Mouse (Mus musculus) ES-E14 (cell line): ENCODE results near the gene Fcgr1. TPM values are rescaled to one million over a fixed set of nuclear protein-coding genes. Genes with fewer than 3 reads are reported as not detected.

ENCODE experiments used
- DNase-seq: peaks from one replicate; pipeline ENCODE4 v3.0.0-alpha.2; 2013; ENCODE audit warnings: low read depth, low spot score
- H3K27ac ChIP-seq: 2 replicates; pipeline ENCODE4 v1.5.1; 2012; ENCODE audit warnings: low read depth, mild to moderate bottlenecking, low read length, moderate library complexity, mixed read lengths; ENCODE audit not compliant: poor library complexity, insufficient read depth, severe bottlenecking
- H3K36me3 ChIP-seq: 2 replicates; pipeline ENCODE4 v1.6.1; 2012; ENCODE audit warnings: mild to moderate bottlenecking, low read length, moderate library complexity, mixed read lengths; ENCODE audit not compliant: control insufficient read depth, poor library complexity, insufficient read depth, severe bottlenecking
- H3K4me1 ChIP-seq, 2 experiments: fragments of 150-350 bp in 1 of 2; sonication (generic) in 1 of 2; 2 replicates each; pipeline ENCODE4 v1.6.1; 2012; ENCODE audit warnings: low read length in 2 of 2, mild to moderate bottlenecking in 1 of 2, mixed read lengths in 1 of 2; ENCODE audit not compliant: control insufficient read depth in 2 of 2, insufficient read depth in 2 of 2, poor library complexity in 1 of 2
- H3K4me3 ChIP-seq, 2 experiments: fragments of 150-350 bp in 1 of 2; sonication (generic) in 1 of 2; 2 replicates each; pipeline ENCODE4 v1.5.1; 2012; ENCODE audit warnings: low read length in 2 of 2, low read depth in 1 of 2, mild to moderate bottlenecking in 1 of 2, mixed read lengths in 1 of 2; ENCODE audit not compliant: insufficient read depth in 1 of 2, poor library complexity in 1 of 2, severe bottlenecking in 1 of 2
- H3K9ac ChIP-seq: 2 replicates; pipeline ENCODE4 v1.6.1; 2012; ENCODE audit warnings: low read depth, mild to moderate bottlenecking, low read length, mixed read lengths; ENCODE audit not compliant: poor library complexity, insufficient read depth, severe bottlenecking
- H3K9me3 ChIP-seq: fragments of 150-350 bp; sonication (generic); 2 replicates; pipeline ENCODE4 v1.6.1; 2012; ENCODE audit warnings: low read depth, mild to moderate bottlenecking, low read length; ENCODE audit not compliant: control insufficient read depth, insufficient read depth
- CHD2 ChIP-seq: IDR thresholded peaks from 2 replicates; pipeline ENCODE4 v1.6.1; 2014; ENCODE audit warnings: mild to moderate bottlenecking, low read depth, low read length, inconsistent platforms
- HCFC1 ChIP-seq: IDR thresholded peaks from 2 replicates; pipeline ENCODE4 v1.6.1; 2012; ENCODE audit warnings: low read length, inconsistent platforms, borderline replicate concordance; ENCODE audit not compliant: insufficient read depth
- MAFK ChIP-seq: IDR thresholded peaks from 2 replicates; pipeline ENCODE4 v1.6.1; 2014; ENCODE audit warnings: mild to moderate bottlenecking, low read depth, low read length, inconsistent platforms; ENCODE audit not compliant: insufficient read depth
- ZC3H11A ChIP-seq: IDR thresholded peaks from 2 replicates; pipeline ENCODE4 v1.6.1; 2012; ENCODE audit warnings: low read depth, mild to moderate bottlenecking, inconsistent platforms, low read length, borderline replicate concordance
- ZNF384 ChIP-seq: IDR thresholded peaks from 2 replicates; pipeline ENCODE4 v1.6.1; 2012; ENCODE audit warnings: low read depth, low read length, inconsistent platforms
- in situ Hi-C, 2 experiments: fragments of 600-800 bp; cut with MboI; formaldehyde crosslinking; loops; one replicate each; pipeline ENCODE4 v1.15.1; 2025; ENCODE audit warnings: low sequenced_read_pairs in 2 of 2, inconsistent platforms in 1 of 2; ENCODE audit not compliant: unreplicated experiment in 2 of 2
- total RNA-seq: library from RNA; depleted of rRNA; stranded (reverse); fragments of 300-350 nt; gene quantifications from 2 replicates; pipeline ENCODE4 v1.2.3, GENCODE M21; 2012

Fcgr1 gene
- total RNA-seq, 1 experiment, result not detected

DNA sequence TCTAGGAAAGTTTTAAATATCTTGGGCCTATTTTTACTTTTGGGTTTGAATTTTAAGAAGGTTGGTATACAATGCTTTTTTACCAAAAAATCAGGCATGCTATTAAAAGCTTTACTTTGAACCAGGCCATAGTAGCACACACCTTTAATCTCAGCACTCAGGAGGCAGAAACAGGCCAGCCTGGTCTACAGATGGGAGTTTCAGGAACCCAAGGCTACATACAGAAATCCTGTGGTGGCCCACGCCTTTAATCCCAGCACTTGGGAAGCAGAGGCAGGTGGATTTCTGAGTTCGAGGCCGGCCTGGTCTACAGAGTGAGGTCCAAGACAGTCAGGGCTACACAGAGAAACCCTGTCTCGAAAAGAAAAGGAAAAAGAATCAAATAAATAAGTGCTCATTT lies 26.2 kb downstream of the Fcgr1 start:
- H3K9ac ChIP-seq, result peak overlapping the region; percentile 26; the same call in 1 of the 2 replicates
- H3K4me3 ChIP-seq, result no peak overlapping the region
- H3K27ac ChIP-seq, result no peak overlapping the region; the same call in 1 of the 2 replicates
- TF ChIP-seq MAFK (no peak), HCFC1 (no peak), ZC3H11A (no peak), CHD2 (no peak), ZNF384 (no peak)
- DNase-seq, result no peak
- no peaks in the 10 kb centered on the region for H3K36me3 ChIP-seq
- in situ Hi-C loops, result no loop called here
- peaks cover 2 to 5% of the 10 kb centered on the region in 2 experiments; a peak in 2 of 4 replicates for H3K4me1 ChIP-seq
- H3K9me3 ChIP-seq, result no peaks in the 10 kb centered on the region

GRCm38 (mm10) chr3:96266132-96266710 lies 27.5 kb downstream of the Fcgr1 start:
- no peak overlapping the region for H3K27ac ChIP-seq
- H3K4me1 ChIP-seq, result peaks cover 2 to 7% of the 10 kb centered on the region in 2 experiments; a peak in 2 of 4 replicates
- no peaks in the 10 kb centered on the region for H3K36me3 ChIP-seq
- H3K9ac ChIP-seq, result no peak overlapping the region
- no peak overlapping the region for H3K4me3 ChIP-seq
- TF ChIP-seq MAFK (no peak), ZC3H11A (no peak), HCFC1 (no peak), ZNF384 (no peak), CHD2 (no peak)
- in situ Hi-C loops, result no loop called here
- H3K9me3 ChIP-seq, result no peaks in the 10 kb centered on the region
- no peak for DNase-seq

GRCm38 (mm10) chr3:96264404-96264949 lies 29.3 kb downstream of the Fcgr1 start:
- in situ Hi-C loops, result no loop called here
- H3K4me1 ChIP-seq, result peaks cover 0 to 7% of the 10 kb centered on the region in 2 experiments; a peak in 2 of 4 replicates
- peak overlapping the region; percentile 56 to 70; a peak in 2 of 4 replicates for H3K4me3 ChIP-seq

DNA sequence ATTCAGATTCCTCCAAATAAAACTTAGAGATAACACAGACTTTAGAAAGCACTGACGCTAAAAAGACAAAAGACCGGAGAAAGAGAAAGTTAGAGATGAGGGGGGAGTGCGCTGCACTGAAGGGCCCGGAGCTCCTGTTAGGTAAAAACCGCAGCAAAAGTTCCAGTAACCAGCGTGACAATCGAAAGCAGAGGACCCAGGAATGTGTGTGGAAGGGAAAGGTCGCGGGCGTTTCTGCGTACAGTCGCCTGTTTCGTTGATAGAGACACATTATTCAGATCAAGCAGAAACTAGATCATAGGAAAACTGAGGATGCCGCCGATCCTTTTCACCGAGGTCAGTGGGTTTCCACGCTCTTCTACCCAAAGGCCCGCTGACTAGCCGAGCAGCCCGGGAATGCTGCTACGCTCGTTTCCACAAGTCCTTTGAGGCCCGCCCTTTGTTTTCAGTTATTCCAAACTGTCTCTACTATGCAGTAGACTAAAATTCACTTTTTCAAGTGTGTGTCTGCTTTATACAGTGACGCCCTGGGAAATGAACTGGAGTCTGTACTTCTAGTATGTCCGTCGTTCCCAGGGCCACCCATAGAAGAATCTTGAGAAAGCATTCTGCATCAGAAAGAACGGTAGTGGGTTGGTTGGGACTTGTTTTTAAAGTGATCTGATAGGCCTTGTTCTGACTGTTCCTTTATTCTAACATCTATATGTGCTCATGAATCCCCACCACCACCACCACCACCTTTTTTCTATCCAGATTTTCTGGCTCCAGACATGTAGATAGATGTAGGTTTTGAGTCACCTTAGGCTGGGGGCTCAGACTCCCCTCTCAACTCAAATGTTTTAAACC lies 30.0 kb downstream of the Fcgr1 start:
- in situ Hi-C loops, result no loop called here
- Histone ChIP-seq H3K9me3 (no peaks in the 10 kb centered on the region), H3K9ac (peak overlapping the region; percentile 90), H3K36me3 (no peaks in the 10 kb centered on the region), H3K27ac (peak overlapping the region; percentile 80), H3K4me3 (peak overlapping the region; percentile 56 to 70), H3K4me1 (peaks cover 0 to 7% of the 10 kb centered on the region in 2 experiments; a peak in 2 of 4 replicates)
- no peak for DNase-seq
- TF ChIP-seq HCFC1, result no peak

More at GRCm38 (mm10) chr3:96264404-96264949, 29.3 kb downstream of the Fcgr1 start:
- H3K9me3 ChIP-seq, result no peaks in the 10 kb centered on the region
- H3K36me3 ChIP-seq, result no peaks in the 10 kb centered on the region
- H3K9ac ChIP-seq, result peak overlapping the region; percentile 27; the same call in 1 of the 2 replicates
- DNase-seq, result no peak
- TF ChIP-seq CHD2 (no peak), HCFC1 (no peak), ZNF384 (no peak), MAFK (no peak), ZC3H11A (no peak)
- H3K27ac ChIP-seq, result no peak overlapping the region; the same call in 1 of the 2 replicates
